Mouse (Mus musculus): ENCODE results near the gene Unc13b.

- TF ChIP-seq POLR2A (IDR thresholded peaks at IDR 0.05; ENCODE audit: extremely low read depth, insufficient read depth, low read length) (no peak), CTCF (IDR thresholded peaks at IDR 0.05; ENCODE audit: extremely low read depth, insufficient read depth, low read length) (no peak)
Measured at GRCm38 (mm10) chr4:43024673-43025072, 34.1 kb upstream of the Unc13b start.

Measured in cortical plate, adult 2 months (tissue).